8 mouse cellular contexts compared by ENCODE assay signal in genomic region chr6:121109998-121110603, GRCm38 (mm10). TPM values are rescaled to one million over a fixed set of nuclear protein-coding genes. Genes with fewer than 3 reads are reported as not detected.
A peak's percentile ranks its signal among the peaks of the same experiment; 100 is the strongest.
DNase-seq lines count a peak whose midpoint lies in the region; ATAC-seq and TF ChIP-seq lines count a peak whose summit lies in the region.

No protein-coding gene starts in this region.

- peak overlapping the region; percentile 47 for H3K4me3 ChIP-seq in cortical plate, adult 2 months (ENCODE audit: insufficient read depth, low read length)

- TF ChIP-seq CTCF in cortical plate, adult 2 months (IDR thresholded peaks at IDR 0.05; ENCODE audit: extremely low read depth, insufficient read depth, low read length) = no peak

- peak; percentile 70 for TF ChIP-seq POLR2A in cortical plate, adult 2 months (IDR thresholded peaks at IDR 0.05; ENCODE audit: extremely low read depth, insufficient read depth, low read length)

- peak; percentile 88 for ATAC-seq in activated CD4-positive, CD25-positive, alpha-beta regulatory T cell, adult 4 months
- peak; percentile 86 for ATAC-seq in megakaryocyte progenitor cell, adult 5-6 weeks (replicated peaks; ENCODE audit: poor library complexity)

- peak overlapping the region; percentile 94 for H3K27ac ChIP-seq in cortical plate, adult 2 months (ENCODE audit: insufficient read depth, low read length)

- H3K4me1 ChIP-seq in cortical plate, adult 2 months (ENCODE audit: control insufficient read depth, insufficient read depth, low read length) = peaks cover 2% of the 10 kb centered on the region; the same call in 1 of the 2 replicates

- DNase-seq in gastrocnemius, adult 8-10 months (ENCODE audit: low spot score in 2 of 2) = peak; percentile 87 to 89
- DNase-seq in induced T-regulatory cell, adult 2 months (ENCODE audit: low read depth) = peak; percentile 92
- peak; percentile 91 to 95 for DNase-seq in left cerebral cortex, adult 9 months (ENCODE audit: low spot score in 2 of 2)
- DNase-seq in right cerebral cortex, postnatal 14 days = peak; percentile 76
- peak; percentile 86 to 89 for DNase-seq in urinary bladder, postnatal 36 days (ENCODE audit: low spot score in 2 of 2)

RNA-seq across cellular contexts. Expression of gene Mical3, which starts 20.7 kb away (rescaled TPM):
- polyA plus RNA-seq in activated CD4-positive, CD25-positive, alpha-beta regulatory T cell, adult 4 months (2017; shearing (Covaris generic)) = 1 to 10 TPM; 7.1 to 9.1 TPM
- 67.4 and 69.0 TPM in 2 replicates for polyA plus RNA-seq in cortical plate, adult 2 months (2012; rRNA removed)
- total RNA-seq in gastrocnemius, adult 8-10 months (2022) = 10 to 100 TPM; 55.7 to 68.0 (median 57.4) TPM
- 11.3 and 16.1 TPM in 2 replicates for total RNA-seq in megakaryocyte progenitor cell, adult 5-6 weeks (2015)
- total RNA-seq in megakaryocyte progenitor cell, adult 5-6 weeks (2017) = 7.4 and 8.3 TPM in 2 replicates

Comparison
In these comparisons a context has a peak if more than half of its experiments do, and no peak if none do; other contexts are left out.
1. Peak in every context shown above with its lines: DNase-seq, ATAC-seq, H3K4me3 ChIP-seq and H3K27ac ChIP-seq.